Mouse (Mus musculus) neural tube, embryonic 15.5 days (tissue): ENCODE results near the gene Sars2. TPM values are rescaled to one million over a fixed set of nuclear protein-coding genes. Genes with fewer than 3 reads are reported as not detected.
A peak's percentile ranks its signal among the peaks of the same experiment; 100 is the strongest.

ENCODE experiments used
- ATAC-seq: fragments of 200-750 bp; cut with Nextera tagmentation; 2 replicates; pipeline ENCODE4 v1.8.0; 2017; ENCODE audit warnings: mild to moderate bottlenecking, moderate TSS enrichment, moderate library complexity; ENCODE audit not compliant: low FRiP score
- H3K27ac ChIP-seq: fragments of 300-500 bp; sonication (generic); replicated peaks from 2 replicates; pipeline ENCODE4 v1.5.1; 2015; ENCODE audit warnings: mild to moderate bottlenecking, inconsistent platforms
- H3K27me3 ChIP-seq: fragments of 300-500 bp; sonication (generic); replicated peaks from 2 replicates; pipeline ENCODE4 v1.6.1; 2015; ENCODE audit warnings: inconsistent platforms
- H3K36me3 ChIP-seq: fragments of 300-500 bp; sonication (generic); 2 replicates; pipeline ENCODE4 v1.6.1; 2015; ENCODE audit warnings: inconsistent platforms
- H3K4me1 ChIP-seq: fragments of 300-500 bp; sonication (generic); 2 replicates; pipeline ENCODE4 v1.6.1; 2015; ENCODE audit warnings: inconsistent platforms
- H3K4me2 ChIP-seq: fragments of 300-500 bp; sonication (generic); 2 replicates; pipeline ENCODE4 v1.6.1; 2015; ENCODE audit warnings: inconsistent platforms, mild to moderate bottlenecking, moderate library complexity
- H3K4me3 ChIP-seq: fragments of 300-500 bp; sonication (generic); replicated peaks from 2 replicates; pipeline ENCODE4 v1.5.1; 2015; ENCODE audit warnings: mild to moderate bottlenecking, inconsistent platforms
- H3K9ac ChIP-seq: fragments of 300-500 bp; sonication (generic); replicated peaks from 2 replicates; pipeline ENCODE4 v1.6.1; 2015; ENCODE audit warnings: mild to moderate bottlenecking, inconsistent platforms
- H3K9me3 ChIP-seq: fragments of 300-500 bp; sonication (generic); replicated peaks from 2 replicates; pipeline ENCODE4 v1.6.1; 2016; ENCODE audit warnings: inconsistent platforms
- WGBS: fragments of 180-500 bp; shearing (Covaris S2); methylation state at CpG from one replicate; pipeline ENCODE4 v1.1.7; 2015; ENCODE audit warnings: mixed read lengths; 5-methylcytosine and 5-hydroxymethylcytosine counted together
- polyA plus RNA-seq: library from polyadenylated mRNA; unstranded; fragments of >200 nt; fragmentation: Nextera tagmentation; extraction: Ambion mirVana; gene quantifications from 2 replicates; pipeline ENCODE4 v1.2.1, GENCODE M21; 2015

Sars2 gene
- polyA plus RNA-seq, 1 experiment from 2014 or later, result 19.7 TPM

DNA sequence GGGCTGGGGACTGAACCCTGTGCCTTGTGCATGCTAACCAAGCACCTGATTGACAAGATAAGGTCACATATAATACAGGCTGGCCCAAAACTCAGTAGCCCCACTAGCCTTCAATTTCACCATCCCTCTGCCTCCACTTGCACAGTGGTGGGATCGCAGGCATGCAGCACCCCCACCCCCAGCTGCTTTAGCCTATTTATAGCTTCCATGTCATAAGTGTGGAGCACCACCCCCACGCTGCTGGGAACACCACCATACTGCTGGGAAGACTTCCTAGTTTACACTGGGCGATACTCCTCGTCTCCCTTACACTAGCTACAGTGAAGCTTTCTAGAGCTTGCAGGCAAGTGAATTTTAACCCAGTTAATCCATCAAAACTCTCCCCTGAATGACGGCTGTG is 27.1 kb upstream of the Sars2 start:
- 80% methylated on average over 5 of the region's 5 CpGs for WGBS
- ATAC-seq, result no peak
- Histone ChIP-seq H3K4me3 (no peak overlapping the region), H3K27me3 (no peaks in the 10 kb centered on the region; the same call in 1 of the 2 replicates), H3K4me2 (no peak overlapping the region), H3K4me1 (peaks cover 9% of the 10 kb centered on the region), H3K27ac (no peak overlapping the region), H3K9me3 (no peaks in the 10 kb centered on the region), H3K9ac (no peak overlapping the region), H3K36me3 (no peaks in the 10 kb centered on the region)

DNA sequence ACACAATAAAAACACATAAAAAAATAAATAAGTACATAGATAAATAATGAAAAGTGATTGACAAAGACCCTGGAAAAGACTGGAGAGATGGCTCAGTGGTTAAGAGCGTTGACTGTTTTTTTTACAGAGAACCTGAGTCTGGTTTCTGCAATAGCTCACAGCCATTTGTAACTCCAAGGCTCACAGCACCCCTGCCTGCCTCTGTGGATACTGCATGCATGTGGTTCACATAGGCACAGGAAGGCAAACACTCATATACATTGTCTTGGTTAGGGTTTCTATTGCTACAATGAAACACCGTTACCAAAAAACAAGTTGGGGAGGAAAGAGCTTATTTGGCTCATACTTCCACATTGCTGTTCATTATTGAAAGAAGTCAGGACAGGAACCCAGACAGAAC is 26.2 kb upstream of the Sars2 start:
- peaks cover 8% of the 10 kb centered on the region for H3K4me1 ChIP-seq
- H3K4me2 ChIP-seq, result peak overlapping the region; percentile 71; the same call in 1 of the 2 replicates
- no peak overlapping the region for H3K4me3 ChIP-seq
- no peak for ATAC-seq
- no peaks in the 10 kb centered on the region for H3K36me3 ChIP-seq
- no peaks in the 10 kb centered on the region; the same call in 1 of the 2 replicates for H3K27me3 ChIP-seq
- H3K9ac ChIP-seq, result no peak overlapping the region
- 100% methylated on average over 2 of the region's 2 CpGs for WGBS
- H3K9me3 ChIP-seq, result no peaks in the 10 kb centered on the region
- no peak overlapping the region for H3K27ac ChIP-seq

- WGBS, result 4% methylated on average over 32 of the region's 36 CpGs
- H3K36me3 ChIP-seq, result no peaks in the 10 kb centered on the region
- no peaks in the 10 kb centered on the region for H3K9me3 ChIP-seq
- H3K4me2 ChIP-seq, result peak within 1 kb of the TSS; percentile 71
- no peak within 1 kb of the TSS for H3K27ac ChIP-seq
- ATAC-seq, result peak; percentile 57
- H3K9ac ChIP-seq, result peak within 1 kb of the TSS; percentile 44
- H3K4me1 ChIP-seq, result peaks cover 8% of the 10 kb centered on the region
- H3K4me3 ChIP-seq, result peak within 1 kb of the TSS; percentile 39
- no peaks in the 10 kb centered on the region for H3K27me3 ChIP-seq
Observed at GRCm38 (mm10) chr7:28716590-28717281, 25.1 kb upstream of the Sars2 start, which contains the start of gene Fbxo17. Gene Fbxo17, plus strand, starts transcription at chr7:28716804.

GRCm38 (mm10) chr7:28717726-28718125 is 24.1 kb upstream of the Sars2 start:
- peaks cover 8% of the 10 kb centered on the region for H3K4me1 ChIP-seq
- no peaks in the 10 kb centered on the region for H3K27me3 ChIP-seq
- WGBS, result 87% methylated on average over 10 of the region's 10 CpGs
- no peak overlapping the region for H3K27ac ChIP-seq
- no peak overlapping the region for H3K4me2 ChIP-seq
- H3K9me3 ChIP-seq, result no peaks in the 10 kb centered on the region
- ATAC-seq, result no peak
- no peak overlapping the region for H3K9ac ChIP-seq
- H3K36me3 ChIP-seq, result no peaks in the 10 kb centered on the region
- H3K4me3 ChIP-seq, result no peak overlapping the region

GRCm38 (mm10) chr7:28719159-28719558 is 22.6 kb upstream of the Sars2 start:
- H3K4me2 ChIP-seq, result no peak overlapping the region
- ATAC-seq, result no peak
- 59% methylated on average over 4 of the region's 4 CpGs for WGBS
- H3K27me3 ChIP-seq, result no peaks in the 10 kb centered on the region
- H3K4me1 ChIP-seq, result peaks cover 8% of the 10 kb centered on the region
- H3K9ac ChIP-seq, result no peak overlapping the region
- H3K27ac ChIP-seq, result no peak overlapping the region
- H3K36me3 ChIP-seq, result no peaks in the 10 kb centered on the region
- no peaks in the 10 kb centered on the region for H3K9me3 ChIP-seq
- H3K4me3 ChIP-seq, result no peak overlapping the region

- no peaks in the 10 kb centered on the region for H3K36me3 ChIP-seq
- no peaks in the 10 kb centered on the region for H3K9me3 ChIP-seq
- ATAC-seq, result no peak
- H3K4me2 ChIP-seq, result no peak overlapping the region
- peaks cover 8% of the 10 kb centered on the region for H3K4me1 ChIP-seq
- no peaks in the 10 kb centered on the region for H3K27me3 ChIP-seq
- 91% methylated on average over 2 of the region's 2 CpGs for WGBS
- no peak overlapping the region for H3K9ac ChIP-seq
- no peak overlapping the region for H3K27ac ChIP-seq
- no peak overlapping the region for H3K4me3 ChIP-seq
Observed at GRCm38 (mm10) chr7:28719650-28720049, 22.1 kb upstream of the Sars2 start.

GRCm38 (mm10) chr7:28720753-28721537 is 20.8 kb upstream of the Sars2 start:
- Histone ChIP-seq H3K27me3 (no peaks in the 10 kb centered on the region), H3K4me1 (peaks cover 8% of the 10 kb centered on the region), H3K4me2 (no peak overlapping the region), H3K36me3 (no peaks in the 10 kb centered on the region), H3K4me3 (no peak overlapping the region), H3K27ac (no peak overlapping the region), H3K9ac (no peak overlapping the region), H3K9me3 (no peaks in the 10 kb centered on the region)
- WGBS, result 52% methylated on average over 3 of the region's 3 CpGs
- no peak for ATAC-seq

DNA sequence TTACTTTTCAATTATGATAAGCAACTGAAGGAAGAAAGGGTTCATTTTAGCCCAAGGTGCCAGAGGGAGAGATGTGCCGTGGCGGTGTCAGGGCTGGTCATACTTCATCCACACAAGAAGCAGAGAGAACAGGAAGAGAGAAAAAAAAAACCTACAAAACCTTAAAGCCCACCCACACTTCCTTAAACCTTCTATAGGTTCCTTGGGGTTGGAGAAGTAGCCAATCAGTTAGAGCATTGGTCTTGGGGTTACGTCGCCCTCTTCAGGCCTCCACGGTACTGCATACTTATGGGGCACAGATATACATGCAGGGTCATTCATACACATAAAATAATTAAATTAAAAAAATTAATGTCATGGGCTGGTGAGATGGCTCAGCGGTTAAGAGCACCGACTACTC is 19.7 kb upstream of the Sars2 start:
- no peaks in the 10 kb centered on the region for H3K36me3 ChIP-seq
- 95% methylated on average over 7 of the region's 7 CpGs for WGBS
- no peak overlapping the region for H3K9ac ChIP-seq
- ATAC-seq, result no peak
- H3K4me3 ChIP-seq, result no peak overlapping the region
- H3K27ac ChIP-seq, result no peak overlapping the region
- no peaks in the 10 kb centered on the region for H3K9me3 ChIP-seq
- H3K27me3 ChIP-seq, result no peaks in the 10 kb centered on the region
- H3K4me2 ChIP-seq, result no peak overlapping the region
- peaks cover 6% of the 10 kb centered on the region; the same call in 1 of the 2 replicates for H3K4me1 ChIP-seq

DNA sequence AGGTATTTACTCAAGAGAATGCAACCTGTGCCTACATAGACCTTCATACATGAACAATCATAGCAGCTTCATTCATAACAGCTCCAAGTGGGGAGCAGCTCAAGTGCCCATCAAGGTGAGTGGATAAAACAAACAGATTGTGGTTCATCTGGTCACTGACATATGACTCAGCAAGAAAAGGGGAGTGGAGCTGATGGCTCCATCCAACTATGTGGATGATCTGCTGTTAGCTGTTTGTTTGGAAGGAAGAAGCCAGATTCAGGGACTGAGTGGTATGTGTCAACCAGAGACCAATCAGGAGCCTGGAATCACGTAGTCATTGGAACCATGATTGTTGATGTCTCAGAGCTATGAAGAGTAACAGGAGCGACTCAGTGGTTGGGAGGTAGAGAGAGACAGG is 17.2 kb upstream of the Sars2 start:
- Histone ChIP-seq H3K27ac (no peak overlapping the region), H3K4me3 (no peak overlapping the region)
- 95% methylated on average over 2 of the region's 2 CpGs for WGBS

GRCm38 (mm10) chr7:28726600-28726999 is 15.2 kb upstream of the Sars2 start:
- H3K4me2 ChIP-seq, result peak overlapping the region; percentile 48
- 8% methylated on average over 14 of the region's 14 CpGs for WGBS
- H3K27me3 ChIP-seq, result peaks cover 2% of the 10 kb centered on the region; the same call in 1 of the 2 replicates
- no peaks in the 10 kb centered on the region for H3K9me3 ChIP-seq
- no peaks in the 10 kb centered on the region for H3K36me3 ChIP-seq
- no peak overlapping the region for H3K4me3 ChIP-seq
- H3K27ac ChIP-seq, result no peak overlapping the region
- ATAC-seq, result peak; percentile 78; the same call in 1 of the 2 replicates
- peaks cover 13% of the 10 kb centered on the region for H3K4me1 ChIP-seq
- H3K9ac ChIP-seq, result no peak overlapping the region

More for the DNA sequence above, 17.2 kb upstream of the Sars2 start:
- no peaks in the 10 kb centered on the region for H3K36me3 ChIP-seq
- ATAC-seq, result no peak
- no peak overlapping the region for H3K4me2 ChIP-seq
- H3K9ac ChIP-seq, result no peak overlapping the region
- no peaks in the 10 kb centered on the region for H3K9me3 ChIP-seq
- peaks cover 13% of the 10 kb centered on the region for H3K4me1 ChIP-seq
- H3K27me3 ChIP-seq, result no peaks in the 10 kb centered on the region

GRCm38 (mm10) chr7:28727649-28728340 is 14.0 kb upstream of the Sars2 start:
- no peak overlapping the region for H3K27ac ChIP-seq
- H3K36me3 ChIP-seq, result no peaks in the 10 kb centered on the region
- H3K4me1 ChIP-seq, result peaks cover 18% of the 10 kb centered on the region
- H3K4me3 ChIP-seq, result no peak overlapping the region
- peaks cover 11% of the 10 kb centered on the region for H3K27me3 ChIP-seq
- no peak overlapping the region for H3K9ac ChIP-seq
- no peaks in the 10 kb centered on the region for H3K9me3 ChIP-seq
- ATAC-seq, result no peak
- WGBS, result 19% methylated on average over 10 of the region's 10 CpGs
- H3K4me2 ChIP-seq, result no peak overlapping the region
